Mouse (Mus musculus) C2C12 (cell line): Measurements from ENCODE around the gene Smpd3. TPM values are rescaled to one million over a fixed set of nuclear protein-coding genes. Genes with fewer than 3 reads are reported as not detected.

Source experiments
- H3K27me3 ChIP-seq: one replicate; pipeline ENCODE4 v1.6.1; 2011; ENCODE audit not compliant: control insufficient read depth, insufficient read depth, insufficient read length
- H3K36me3 ChIP-seq: one replicate; pipeline ENCODE4 v1.6.1; 2011; ENCODE audit not compliant: control insufficient read depth, insufficient read depth
- H3K4me3 ChIP-seq: one replicate; pipeline ENCODE4 v1.5.1; 2011; ENCODE audit warnings: mild to moderate bottlenecking, control low read depth; ENCODE audit not compliant: poor library complexity, insufficient read depth, severe bottlenecking
- H3K79me2 ChIP-seq: one replicate; pipeline ENCODE4 v1.6.1; 2011; ENCODE audit not compliant: control insufficient read depth, insufficient read depth
- H3K79me3 ChIP-seq: one replicate; pipeline ENCODE4 v1.6.1; 2011; ENCODE audit warnings: low read depth, control low read depth
- H3ac ChIP-seq: one replicate; pipeline ENCODE3; 2011; ENCODE audit warnings: low read depth; ENCODE audit not compliant: control insufficient read depth, insufficient read length
- CEBPB ChIP-seq: IDR thresholded peaks from one replicate; pipeline ENCODE4 v1.6.1; 2011; ENCODE audit warnings: low read depth, mild to moderate bottlenecking, control low read depth, moderate library complexity
- CTCF ChIP-seq: IDR thresholded peaks from one replicate; pipeline ENCODE4 v1.5.1; 2011; ENCODE audit not compliant: control insufficient read depth, insufficient read depth, insufficient read length
- FOSL1 ChIP-seq: IDR thresholded peaks from one replicate; pipeline ENCODE4 v1.8.0; 2011; ENCODE audit warnings: mild to moderate bottlenecking, low read length; ENCODE audit not compliant: poor library complexity, insufficient read depth, severe bottlenecking
- MAX ChIP-seq: IDR thresholded peaks from one replicate; pipeline ENCODE4 v1.6.1; 2011; ENCODE audit warnings: mild to moderate bottlenecking, control low read depth
- MYOD1 ChIP-seq: IDR thresholded peaks from one replicate; pipeline ENCODE4 v1.6.1; 2011; ENCODE audit warnings: low read depth; ENCODE audit not compliant: control insufficient read depth, insufficient read length
- MYOG ChIP-seq: IDR thresholded peaks from one replicate; pipeline ENCODE4 v1.6.1; 2011; ENCODE audit not compliant: control insufficient read depth, insufficient read length; ENCODE audit errors: extremely low read depth
- USF1 ChIP-seq: IDR thresholded peaks from one replicate; pipeline ENCODE4 v1.6.1; 2011; ENCODE audit warnings: low read depth, mild to moderate bottlenecking, control low read depth, moderate library complexity
- polyA plus RNA-seq: library from polyadenylated mRNA; unstranded; fragments of >200 nt; fragmentation: generic; extraction: Trizol; gene quantifications from one replicate; pipeline ENCODE4 v1.2.1, GENCODE M21; 2012; ENCODE audit warnings: missing spikeins

The Smpd3 gene
- polyA plus RNA-seq, 1 experiment: 0.05 TPM

- Histone ChIP-seq H3K4me3 (no peak overlapping the region), H3K36me3 (no peaks in the 10 kb centered on the region), H3ac (no peak overlapping the region), H3K79me2 (no peaks in the 10 kb centered on the region), H3K79me3 (no peaks in the 10 kb centered on the region), H3K27me3 (peaks cover 38% of the 10 kb centered on the region)
- no peak for TF ChIP-seq MYOG
- TF ChIP-seq USF1: no peak
- no peak for TF ChIP-seq CEBPB
- TF ChIP-seq MYOD1: no peak
- no peak for TF ChIP-seq FOSL1
- no peak for TF ChIP-seq MAX
- no peak for TF ChIP-seq CTCF
These were observed 31.7 kb downstream of the Smpd3 start for GRCm38 (mm10) chr8:106306076-106306475.

GRCm38 (mm10) chr8:106305301-106305700 is 32.5 kb downstream of the Smpd3 start:
- Histone ChIP-seq H3K79me3 (no peaks in the 10 kb centered on the region), H3ac (no peak overlapping the region), H3K36me3 (no peaks in the 10 kb centered on the region), H3K27me3 (peaks cover 41% of the 10 kb centered on the region), H3K79me2 (no peaks in the 10 kb centered on the region), H3K4me3 (no peak overlapping the region)
- no peak for TF ChIP-seq FOSL1
- TF ChIP-seq USF1: no peak
- TF ChIP-seq MYOG: no peak
- TF ChIP-seq CTCF: no peak
- no peak for TF ChIP-seq MAX
- no peak for TF ChIP-seq MYOD1
- TF ChIP-seq CEBPB: no peak

- H3K79me3 ChIP-seq: no peaks in the 10 kb centered on the region
- peaks cover 42% of the 10 kb centered on the region for H3K27me3 ChIP-seq
- H3K4me3 ChIP-seq: no peak overlapping the region
- H3ac ChIP-seq: no peak overlapping the region
- no peaks in the 10 kb centered on the region for H3K36me3 ChIP-seq
- H3K79me2 ChIP-seq: no peaks in the 10 kb centered on the region
- TF ChIP-seq MAX: no peak
- TF ChIP-seq MYOD1: no peak
- no peak for TF ChIP-seq USF1
- no peak for TF ChIP-seq CTCF
- TF ChIP-seq FOSL1: no peak
- no peak for TF ChIP-seq MYOG
- no peak for TF ChIP-seq CEBPB
These were observed 33.5 kb downstream of the Smpd3 start for GRCm38 (mm10) chr8:106304321-106304720.

- TF ChIP-seq MYOG (no peak), USF1 (no peak), CTCF (no peak), MYOD1 (no peak), FOSL1 (no peak), CEBPB (no peak), MAX (no peak)
- no peaks in the 10 kb centered on the region for H3K36me3 ChIP-seq
- no peaks in the 10 kb centered on the region for H3K79me2 ChIP-seq
- no peak overlapping the region for H3ac ChIP-seq
- H3K27me3 ChIP-seq: peaks cover 55% of the 10 kb centered on the region
- H3K79me3 ChIP-seq: no peaks in the 10 kb centered on the region
- H3K4me3 ChIP-seq: no peak overlapping the region
These were observed 36.8 kb downstream of the Smpd3 start for GRCm38 (mm10) chr8:106300739-106301715.

GRCm38 (mm10) chr8:106299686-106300085 is 38.1 kb downstream of the Smpd3 start:
- Histone ChIP-seq H3K79me2 (no peaks in the 10 kb centered on the region), H3ac (no peak overlapping the region), H3K79me3 (no peaks in the 10 kb centered on the region), H3K27me3 (peaks cover 58% of the 10 kb centered on the region), H3K4me3 (no peak overlapping the region), H3K36me3 (no peaks in the 10 kb centered on the region)
- TF ChIP-seq MAX (no peak), CEBPB (no peak), MYOG (no peak), FOSL1 (no peak), CTCF (no peak), USF1 (no peak), MYOD1 (no peak)
